Mouse (Mus musculus) 3134 (cell line): ENCODE data around the gene Sgsm2.

Experiments
- DNase-seq: peaks from one replicate; pipeline ENCODE4 v3.0.0-alpha.2; 2011; ENCODE audit warnings: low spot score; ENCODE audit not compliant: insufficient read length; ENCODE audit errors: extremely low read depth

The Sgsm2 gene

GRCm38 (mm10) chr11:74883098-74883497, 13.8 kb downstream of the Sgsm2 start:
- DNase-seq = no peak

- DNase-seq = no peak
These were observed 14.9 kb downstream of the Sgsm2 start for GRCm38 (mm10) chr11:74881979-74882378.

GRCm38 (mm10) chr11:74880999-74881398, 15.9 kb downstream of the Sgsm2 start:
- DNase-seq = peak; percentile 50

DNA sequence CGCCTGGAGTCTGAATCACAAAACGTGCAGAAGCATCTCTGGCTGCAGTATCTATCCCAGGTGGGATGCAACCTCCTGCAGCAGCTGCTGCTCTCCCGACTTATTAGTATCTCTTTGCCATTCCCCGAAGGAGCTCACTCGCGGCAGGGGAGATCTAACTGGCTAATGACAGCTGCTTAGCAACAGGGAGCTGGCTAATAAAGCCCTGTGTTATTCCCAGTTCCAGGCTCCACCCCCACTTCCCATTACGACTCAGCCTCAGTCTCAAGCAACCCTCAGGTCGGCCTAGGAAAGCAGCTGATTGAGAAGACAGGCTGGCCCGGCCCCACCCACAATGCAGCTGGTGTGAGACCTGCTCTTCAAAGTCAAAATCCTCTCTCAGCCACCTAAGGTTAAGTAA, 20.1 kb downstream of the Sgsm2 start:
- peak; percentile 46 for DNase-seq

- DNase-seq = no peak
These were observed 22.2 kb downstream of the Sgsm2 start for GRCm38 (mm10) chr11:74874630-74875029.

DNA sequence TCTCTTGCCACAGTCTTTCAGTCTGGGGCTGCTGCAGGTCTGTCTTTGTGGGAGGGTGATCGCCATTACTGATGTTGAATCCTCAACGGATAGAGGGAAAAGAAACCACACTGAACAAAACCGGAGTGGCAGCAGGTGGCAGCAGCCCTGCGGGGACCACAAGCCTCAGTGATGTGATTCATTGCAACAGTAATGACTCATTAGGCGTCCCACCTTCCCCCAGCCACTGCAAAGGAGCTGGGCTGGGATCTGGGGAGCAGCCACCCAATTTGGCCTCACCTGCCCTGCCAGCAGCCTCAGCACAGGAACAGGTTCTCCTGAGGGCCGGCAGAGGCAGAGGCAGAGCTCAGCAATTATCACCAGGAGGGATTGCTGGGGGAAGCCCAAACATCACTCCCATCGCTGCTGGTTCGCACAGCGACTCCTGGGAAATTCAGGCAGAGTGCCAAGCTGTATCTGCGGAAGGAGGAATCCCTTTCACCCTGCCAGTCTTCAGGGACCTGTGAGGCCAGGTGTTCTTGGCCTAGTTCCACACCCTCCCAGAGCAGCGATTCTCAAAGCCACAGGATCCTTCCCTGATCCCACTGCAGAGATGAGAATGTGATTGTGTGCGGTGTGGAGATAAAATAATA, 25.8 kb downstream of the Sgsm2 start:
- DNase-seq = peak; percentile 86

DNA sequence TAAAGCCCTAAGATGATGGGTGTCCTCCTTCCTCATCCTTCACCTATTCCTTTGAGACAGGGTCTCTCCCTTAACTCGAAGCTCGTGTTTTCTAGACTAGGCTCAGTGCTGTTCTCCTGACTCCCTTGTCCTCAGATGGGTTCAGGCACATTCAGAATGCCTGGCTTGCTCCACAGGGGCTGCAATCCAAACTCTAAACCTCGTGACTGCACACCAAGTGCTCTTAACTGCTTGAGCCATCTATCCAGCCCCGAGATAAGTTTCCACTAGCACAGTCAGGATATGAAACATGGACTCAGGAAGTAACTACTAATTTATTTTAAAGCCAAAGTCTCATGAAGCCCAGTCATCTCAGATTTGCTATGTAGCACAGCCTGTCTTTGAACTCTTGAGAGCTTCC, 26.3 kb downstream of the Sgsm2 start:
- no peak for DNase-seq

GRCm38 (mm10) chr11:74869603-74870002, 27.3 kb downstream of the Sgsm2 start:
- DNase-seq = no peak

- DNase-seq = peak; percentile 42
These were observed 28.7 kb downstream of the Sgsm2 start for GRCm38 (mm10) chr11:74868046-74868760.

GRCm38 (mm10) chr11:74867181-74867580, 29.7 kb downstream of the Sgsm2 start:
- DNase-seq = peak; percentile 76

DNA sequence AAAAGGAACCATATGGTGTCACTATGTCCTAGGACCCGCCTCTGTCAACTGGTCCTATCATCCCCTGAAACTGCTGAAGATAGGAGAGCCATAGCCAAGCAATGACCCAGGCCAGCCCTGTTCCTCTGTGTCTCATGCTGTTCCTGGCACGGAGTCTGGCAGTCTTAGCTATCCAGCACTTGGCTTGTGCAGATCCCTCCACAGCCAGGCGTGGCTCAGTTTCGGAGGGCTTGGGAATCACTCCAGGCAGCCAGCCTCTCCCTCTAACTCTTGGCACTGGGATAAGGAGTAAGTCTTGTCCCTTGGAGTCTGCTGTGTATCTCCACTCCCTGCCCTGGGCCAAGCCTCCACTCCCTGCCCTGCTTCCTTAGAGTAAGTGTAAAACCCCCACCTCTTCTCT, 30.2 kb downstream of the Sgsm2 start:
- DNase-seq = peak; percentile 80

GRCm38 (mm10) chr11:74865252-74865651, 31.6 kb downstream of the Sgsm2 start:
- no peak for DNase-seq

DNA sequence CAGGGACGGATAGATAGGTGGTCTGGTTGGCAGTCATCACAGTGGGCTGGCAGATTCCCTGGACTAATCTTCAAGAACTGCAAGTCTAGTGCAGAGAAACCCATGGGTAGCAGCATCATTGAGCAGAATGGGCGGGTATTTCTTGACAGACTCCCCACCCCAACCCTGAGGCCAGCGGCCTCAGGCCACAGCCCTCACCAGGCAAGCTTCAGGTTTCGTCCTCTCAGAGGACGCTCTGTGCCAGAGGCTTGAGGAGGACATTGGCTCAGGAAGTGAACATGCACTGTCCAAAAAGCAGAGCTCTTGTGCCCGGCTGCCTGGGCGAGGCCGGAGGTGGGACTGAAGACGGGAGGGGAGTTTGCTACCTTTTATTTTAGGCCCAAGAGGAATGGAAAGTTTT, 32.4 kb downstream of the Sgsm2 start:
- peak; percentile 57 for DNase-seq

- DNase-seq = no peak
These were observed 33.4 kb downstream of the Sgsm2 start for GRCm38 (mm10) chr11:74863471-74863870.

DNA sequence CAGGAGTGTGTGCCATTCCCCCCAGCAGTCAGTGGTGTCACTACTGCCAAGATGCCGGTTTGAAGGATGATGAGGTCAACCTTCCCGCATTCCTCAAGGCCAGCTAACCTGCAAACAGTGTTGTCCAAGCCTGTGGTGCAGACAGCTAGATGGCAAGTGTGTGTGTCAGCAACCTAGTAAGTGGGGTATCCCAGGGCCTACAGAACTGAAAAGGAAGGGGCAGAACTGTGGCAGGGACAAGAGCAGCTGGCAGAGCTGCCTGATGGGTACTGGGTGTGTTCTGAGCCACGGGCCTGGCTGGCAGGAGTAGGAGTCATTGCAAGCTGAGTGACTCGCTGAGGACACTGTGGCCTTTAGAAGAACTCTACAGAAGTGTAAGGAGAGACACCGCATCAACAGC, 34.7 kb downstream of the Sgsm2 start:
- DNase-seq = peak; percentile 72

DNA sequence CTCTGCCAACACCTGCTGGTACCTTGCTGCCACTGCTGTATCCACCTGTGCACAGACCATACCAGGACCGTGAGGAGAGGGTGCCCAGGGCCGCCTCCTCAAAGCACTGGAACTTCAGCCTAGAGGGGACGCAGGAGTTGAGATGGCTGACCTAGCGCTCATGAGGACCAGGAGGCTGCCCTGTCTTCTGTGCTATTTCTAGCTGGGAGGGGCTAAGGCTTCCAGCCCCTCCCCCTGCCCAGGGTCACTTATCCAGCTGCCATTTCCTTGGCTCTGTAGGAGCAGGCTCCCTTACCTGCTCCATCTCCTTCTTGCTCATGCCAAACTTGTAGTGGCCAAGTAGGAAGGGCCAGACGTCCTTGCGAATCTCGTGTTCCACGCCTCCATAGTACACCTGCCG, 39.1 kb downstream of the Sgsm2 start:
- DNase-seq = no peak

GRCm38 (mm10) chr11:74850998-74851661, 45.7 kb downstream of the Sgsm2 start:
- DNase-seq = no peak

- peak; percentile 72 for DNase-seq
These were observed 48.8 kb downstream of the Sgsm2 start for GRCm38 (mm10) chr11:74847919-74848521.

- DNase-seq = no peak
These were observed 51.1 kb downstream of the Sgsm2 start for GRCm38 (mm10) chr11:74845784-74846183.

GRCm38 (mm10) chr11:74843761-74844160, 53.1 kb downstream of the Sgsm2 start:
- DNase-seq = no peak

DNA sequence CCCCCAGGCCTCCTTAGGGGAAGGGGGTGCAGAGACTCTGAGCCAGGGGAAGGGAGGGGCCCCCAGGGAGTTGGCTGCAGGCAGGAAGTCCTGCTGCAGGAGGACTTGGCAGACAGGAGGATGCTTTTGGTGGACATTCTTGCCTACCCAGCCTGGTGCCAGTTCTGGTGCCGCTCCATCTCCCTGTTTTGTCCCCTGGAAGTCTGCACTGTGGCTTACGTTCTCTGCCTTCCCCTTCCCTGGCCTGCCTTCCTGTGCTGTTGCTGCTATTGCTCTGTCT, 53.5 kb downstream of the Sgsm2 start:
- DNase-seq = no peak
